In genomic region chr7:12949032-12949871, GRCm38 (mm10) we compare ENCODE assay signal across 8 mouse cellular contexts. TPM values are rescaled to one million over a fixed set of nuclear protein-coding genes. Genes with fewer than 3 reads are reported as not detected.
DNase-seq lines count a peak whose midpoint lies in the region; ATAC-seq and TF ChIP-seq lines count a peak whose summit lies in the region.

No protein-coding gene starts in this region.

- no peaks in the 10 kb centered on the region for H3K27me3 ChIP-seq in heart, embryonic 15.5 days
- no peaks in the 10 kb centered on the region for H3K27me3 ChIP-seq in liver, embryonic 14.5 days (ENCODE audit: control insufficient read depth, insufficient read depth, low read length)
- H3K27me3 ChIP-seq in neural tube, embryonic 11.5 days (ENCODE audit: control insufficient read depth, insufficient read depth, low read length): no peaks in the 10 kb centered on the region
- no peaks in the 10 kb centered on the region for H3K27me3 ChIP-seq in stomach, postnatal 0 days (ENCODE audit: control insufficient read depth, insufficient read depth, low read length)

- peak overlapping the region; percentile 83 for H3K27ac ChIP-seq in heart, embryonic 15.5 days
- H3K27ac ChIP-seq in liver, embryonic 14.5 days: peak overlapping the region; percentile 79
- peak overlapping the region; percentile 81 for H3K27ac ChIP-seq in neural tube, embryonic 11.5 days (ENCODE audit: low read depth, low read length)
- H3K27ac ChIP-seq in stomach, postnatal 0 days (replicated peaks): peak overlapping the region; percentile 76

- H3K4me1 ChIP-seq in heart, embryonic 15.5 days (replicated peaks): peaks cover 10% of the 10 kb centered on the region
- peaks cover 16 to 17% of the 10 kb centered on the region in 2 experiments for H3K4me1 ChIP-seq in liver, embryonic 14.5 days (replicated peaks; ENCODE audit: control insufficient read depth in 2 of 2, insufficient read depth in 2 of 2, low read length in 1 of 2)
- H3K4me1 ChIP-seq in neural tube, embryonic 11.5 days (ENCODE audit: control insufficient read depth, insufficient read depth, low read length): no peaks in the 10 kb centered on the region
- H3K4me1 ChIP-seq in stomach, postnatal 0 days (replicated peaks; ENCODE audit: control insufficient read depth, insufficient read depth): peaks cover 3% of the 10 kb centered on the region; the same call in 1 of the 2 replicates

- TF ChIP-seq CTCF in liver, embryonic 14.5 days (IDR thresholded peaks at IDR 0.05; ENCODE audit: low read depth): peak; percentile 36; the same call in 1 of the 2 replicates
- no peak; the same call in 1 of the 2 replicates for TF ChIP-seq CTCF in stomach, postnatal 0 days (IDR thresholded peaks at IDR 0.05; ENCODE audit: low read depth)

- no peaks in the 10 kb centered on the region for H3K9me3 ChIP-seq in heart, embryonic 15.5 days (replicated peaks)
- H3K9me3 ChIP-seq in liver, embryonic 14.5 days (ENCODE audit: control insufficient read depth, low read length): no peaks in the 10 kb centered on the region
- no peaks in the 10 kb centered on the region for H3K9me3 ChIP-seq in neural tube, embryonic 11.5 days (ENCODE audit: control insufficient read depth, low read length)
- H3K9me3 ChIP-seq in stomach, postnatal 0 days (ENCODE audit: control insufficient read depth, low read length): no peaks in the 10 kb centered on the region

- H3K4me2 ChIP-seq in heart, embryonic 15.5 days: peak overlapping the region; percentile 86
- H3K4me2 ChIP-seq in liver, embryonic 14.5 days (ENCODE audit: low read depth): peak overlapping the region; percentile 97
- H3K4me2 ChIP-seq in neural tube, embryonic 11.5 days (ENCODE audit: low read depth): peak overlapping the region; percentile 77
- peak overlapping the region; percentile 80 for H3K4me2 ChIP-seq in stomach, postnatal 0 days (replicated peaks; ENCODE audit: low read depth)

- H3K9ac ChIP-seq in heart, embryonic 15.5 days: peak overlapping the region; percentile 64
- peak overlapping the region; percentile 89 for H3K9ac ChIP-seq in liver, embryonic 14.5 days (replicated peaks)
- H3K9ac ChIP-seq in neural tube, embryonic 11.5 days (ENCODE audit: low read length): peak overlapping the region; percentile 75
- H3K9ac ChIP-seq in stomach, postnatal 0 days (ENCODE audit: low read length): peak overlapping the region; percentile 63

- H3K4me3 ChIP-seq in heart, embryonic 15.5 days: peak overlapping the region; percentile 63
- H3K4me3 ChIP-seq in liver, embryonic 14.5 days (ENCODE audit: insufficient read depth in 1 of 2, low read depth in 2 of 2, low read length in 2 of 2): peak overlapping the region; percentile 78 to 98
- peak overlapping the region; percentile 41 for H3K4me3 ChIP-seq in neural tube, embryonic 11.5 days (ENCODE audit: low read depth, low read length)
- H3K4me3 ChIP-seq in stomach, postnatal 0 days (ENCODE audit: low read depth, low read length): peak overlapping the region; percentile 49

- WGBS in heart, embryonic 15.5 days: 8% methylated on average over 35 of the region's 35 CpGs
- 8% methylated on average over 35 of the region's 35 CpGs for WGBS in liver, embryonic 14.5 days (ENCODE audit: insufficient replicate concordance)
- 9% methylated on average over 35 of the region's 35 CpGs for WGBS in neural tube, embryonic 11.5 days
- 7% methylated on average over 35 of the region's 35 CpGs for WGBS in stomach, postnatal 0 days

- no peaks in the 10 kb centered on the region for H3K36me3 ChIP-seq in heart, embryonic 15.5 days
- no peaks in the 10 kb centered on the region for H3K36me3 ChIP-seq in liver, embryonic 14.5 days (replicated peaks; ENCODE audit: control insufficient read depth, insufficient read depth, low read depth)
- H3K36me3 ChIP-seq in neural tube, embryonic 11.5 days (ENCODE audit: control insufficient read depth, insufficient read depth, low read length): no peaks in the 10 kb centered on the region
- no peaks in the 10 kb centered on the region for H3K36me3 ChIP-seq in stomach, postnatal 0 days (ENCODE audit: control insufficient read depth, insufficient read depth, low read length)

- no peak for TF ChIP-seq EP300 in liver, embryonic 14.5 days (IDR thresholded peaks at IDR 0.05; ENCODE audit: low read depth)
- no peak for TF ChIP-seq EP300 in stomach, postnatal 0 days (optimal IDR thresholded peaks at IDR 0.05)

- ATAC-seq in heart, embryonic 15.5 days (replicated peaks; ENCODE audit: insufficient number of reproducible peaks, insufficient read depth, low FRiP score, low read depth): peak; percentile 97
- ATAC-seq in liver, embryonic 14.5 days (ENCODE audit: insufficient read depth): peak; percentile 97
- ATAC-seq in neural tube, embryonic 11.5 days (ENCODE audit: insufficient read depth, low FRiP score, low TSS enrichment): peak; percentile 96
- peak; percentile 97 for ATAC-seq in stomach, postnatal 0 days (ENCODE audit: low FRiP score, low TSS enrichment)

- peak; percentile 98 for DNase-seq in CD4-positive, CD25-positive, alpha-beta regulatory T cell, adult 2 months (ENCODE audit: low read depth, low spot score)
- DNase-seq in c-Kit-negative CD71-positive TER-119-positive erythroid progenitor cells, embryonic 14.5 days (ENCODE audit: low read depth, low spot score): peak; percentile 88
- peak; percentile 99 for DNase-seq in fibroblast of lung, adult 2 months (ENCODE audit: low read depth)
- DNase-seq in kidney, postnatal 25 days: peak; percentile 95 to 97
- DNase-seq in liver, embryonic 14.5 days (ENCODE audit: low read depth in 3 of 3, low spot score in 3 of 3): peak; percentile 98 to 99 (median 98)
- peak; percentile 95 for DNase-seq in neural tube, embryonic 11.5 days (ENCODE audit: low spot score)
- peak; percentile 86 for DNase-seq in stomach, postnatal 0 days (ENCODE audit: low spot score)

RNA-seq across cellular contexts. Expression of gene Zfp324, which starts 16.4 kb away (rescaled TPM):
- polyA plus RNA-seq in heart, embryonic 15.5 days (2015; fragmentation: Nextera tagmentation; extraction: Ambion mirVana): 5.2 and 7.5 TPM in 2 replicates
- polyA plus RNA-seq in liver, embryonic 14.5 days (2012; rRNA removed): 1.7 and 1.8 TPM in 2 replicates
- polyA plus RNA-seq in liver, embryonic 14.5 days (2014; fragmentation: Nextera tagmentation; extraction: Ambion mirVana): 2.0 and 2.4 TPM in 2 replicates
- 9.8 and 10.3 TPM in 2 replicates for polyA plus RNA-seq in neural tube, embryonic 11.5 days (2014; fragmentation: Nextera tagmentation; extraction: Ambion mirVana)
- 4.4 and 4.6 TPM in 2 replicates for polyA plus RNA-seq in stomach, postnatal 0 days (2015; fragmentation: Nextera tagmentation; extraction: Ambion mirVana)

RNA-seq across cellular contexts. Expression of gene Rnf225, which starts 22.0 kb away (rescaled TPM):
- 0.47 and 0.49 TPM in 2 replicates for polyA plus RNA-seq in heart, embryonic 15.5 days (2015; fragmentation: Nextera tagmentation; extraction: Ambion mirVana)
- polyA plus RNA-seq in liver, embryonic 14.5 days (2012; rRNA removed): 0.55 TPM in 2 replicates
- 0.09 and 0.15 TPM in 2 replicates for polyA plus RNA-seq in liver, embryonic 14.5 days (2014; fragmentation: Nextera tagmentation; extraction: Ambion mirVana)
- polyA plus RNA-seq in neural tube, embryonic 11.5 days (2014; fragmentation: Nextera tagmentation; extraction: Ambion mirVana): 0.61 and 0.66 TPM in 2 replicates
- 30.7 and 33.6 TPM in 2 replicates for polyA plus RNA-seq in stomach, postnatal 0 days (2015; fragmentation: Nextera tagmentation; extraction: Ambion mirVana)

RNA-seq across cellular contexts. Expression of gene Rps5, which starts 27.2 kb away (rescaled TPM):
- polyA plus RNA-seq in heart, embryonic 15.5 days (2015; fragmentation: Nextera tagmentation; extraction: Ambion mirVana): 453 and 535 TPM in 2 replicates
- 1,715 and 1,748 TPM in 2 replicates for polyA plus RNA-seq in liver, embryonic 14.5 days (2012; rRNA removed)
- polyA plus RNA-seq in liver, embryonic 14.5 days (2014; fragmentation: Nextera tagmentation; extraction: Ambion mirVana): 863 and 876 TPM in 2 replicates
- polyA plus RNA-seq in neural tube, embryonic 11.5 days (2014; fragmentation: Nextera tagmentation; extraction: Ambion mirVana): 910 and 930 TPM in 2 replicates
- 784 and 821 TPM in 2 replicates for polyA plus RNA-seq in stomach, postnatal 0 days (2015; fragmentation: Nextera tagmentation; extraction: Ambion mirVana)

RNA-seq across cellular contexts. Expression of gene Zfp446, which starts 28.4 kb away (rescaled TPM):
- 5.0 and 6.4 TPM in 2 replicates for polyA plus RNA-seq in heart, embryonic 15.5 days (2015; fragmentation: Nextera tagmentation; extraction: Ambion mirVana)
- 2.1 and 2.4 TPM in 2 replicates for polyA plus RNA-seq in liver, embryonic 14.5 days (2012; rRNA removed)
- 0.93 and 1.1 TPM in 2 replicates for polyA plus RNA-seq in liver, embryonic 14.5 days (2014; fragmentation: Nextera tagmentation; extraction: Ambion mirVana)
- 7.1 and 8.2 TPM in 2 replicates for polyA plus RNA-seq in neural tube, embryonic 11.5 days (2014; fragmentation: Nextera tagmentation; extraction: Ambion mirVana)
- 2.1 and 2.5 TPM in 2 replicates for polyA plus RNA-seq in stomach, postnatal 0 days (2015; fragmentation: Nextera tagmentation; extraction: Ambion mirVana)

RNA-seq across cellular contexts. Expression of gene Slc27a5, which starts 48.7 kb away (rescaled TPM):
- 0.14 TPM in 1 of 2 replicates, not detected in the other for polyA plus RNA-seq in heart, embryonic 15.5 days (2015; fragmentation: Nextera tagmentation; extraction: Ambion mirVana)
- polyA plus RNA-seq in liver, embryonic 14.5 days (2012; rRNA removed): 4.9 and 7.7 TPM in 2 replicates
- 10.1 and 10.7 TPM in 2 replicates for polyA plus RNA-seq in liver, embryonic 14.5 days (2014; fragmentation: Nextera tagmentation; extraction: Ambion mirVana)
- not detected in 2 replicates for polyA plus RNA-seq in neural tube, embryonic 11.5 days (2014; fragmentation: Nextera tagmentation; extraction: Ambion mirVana)
- polyA plus RNA-seq in stomach, postnatal 0 days (2015; fragmentation: Nextera tagmentation; extraction: Ambion mirVana): 0.13 and 0.25 TPM in 2 replicates

Comparison
In these comparisons a context has a peak if more than half of its experiments do, and no peak if none do; other contexts are left out.
1. Peak in every context shown above with its lines: DNase-seq, ATAC-seq, H3K4me3 ChIP-seq and H3K27ac ChIP-seq.
2. RNA of gene Rnf225, which starts 22.0 kb away (polyA plus RNA-seq): 30.7 to 33.6 TPM in stomach, postnatal 0 days; 0.61 to 0.66 TPM in neural tube, embryonic 11.5 days, 0.09 to 0.55 TPM in liver, embryonic 14.5 days and 0.47 to 0.49 TPM in heart, embryonic 15.5 days; every median in the first group is over 10 times any median in the second.